Mouse (Mus musculus) hematopoietic stem cell, adult 5-6 weeks (primary cell): ENCODE data around the gene Camta1. TPM values are rescaled to one million over a fixed set of nuclear protein-coding genes. Genes with fewer than 3 reads are reported as not detected.
"Not testable (repeated sequence)": the region's sequence is repeated elsewhere in the genome, so short reads cannot be mapped to it uniquely, and the experiment has no call there.

ENCODE experiments used
- ATAC-seq, 2 experiments: fragments of 125-278 bp in 1 of 2; replicated peaks in 1 of 2; 2 replicates each; pipeline ENCODE4 v1.8.0; 2016 to 2017; ENCODE audit warnings: inconsistent platforms in 2 of 2, mild to moderate bottlenecking in 2 of 2, moderate number of reproducible peaks in 2 of 2, low read depth in 1 of 2, moderate TSS enrichment in 1 of 2; ENCODE audit not compliant: low FRiP score in 2 of 2, poor library complexity in 2 of 2, severe bottlenecking in 2 of 2, insufficient read depth in 1 of 2, low TSS enrichment in 1 of 2
- total RNA-seq: library from RNA; stranded (forward); fragments of 172-1452, 232-1000 nt; gene quantifications from 2 replicates; pipeline ENCODE4 v1.2.3, GENCODE M21; 2017

The Camta1 gene
- total RNA-seq, 1 experiment from 2014 or later: 11.6 TPM

DNA sequence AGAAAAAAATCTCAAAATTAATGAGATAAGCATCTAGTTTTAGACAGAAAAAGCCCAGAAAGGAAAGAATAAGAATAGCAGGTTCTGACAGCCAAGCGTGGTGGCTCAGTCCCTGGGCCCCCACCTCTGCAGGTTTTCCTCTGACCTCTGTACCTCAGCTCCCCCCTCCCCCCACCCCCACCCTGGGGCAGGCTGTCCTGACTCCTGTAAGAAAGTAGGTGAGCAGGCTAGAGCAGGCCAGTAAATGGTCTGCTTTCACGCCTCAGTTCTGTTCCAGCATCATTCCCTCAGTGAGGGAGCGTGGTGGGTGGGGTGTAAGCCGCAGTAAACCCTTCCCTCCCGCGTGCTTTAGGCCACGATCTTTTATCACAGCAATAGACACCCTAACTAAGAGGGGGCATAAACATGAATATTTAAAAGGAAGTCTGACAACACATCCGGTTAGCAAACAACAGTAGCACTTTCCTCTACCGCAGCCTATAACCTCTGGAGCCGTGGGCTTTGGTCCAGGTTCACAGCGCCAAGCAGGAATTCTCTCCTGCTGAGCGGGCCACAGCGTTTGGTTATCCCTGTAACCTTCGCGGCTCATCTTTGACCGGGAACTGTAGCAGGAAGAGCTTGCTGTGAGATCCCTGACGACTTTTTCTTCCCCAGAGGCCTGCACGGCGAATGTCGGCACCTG, 972.3 kb downstream of the Camta1 start:
- no peak for ATAC-seq

DNA sequence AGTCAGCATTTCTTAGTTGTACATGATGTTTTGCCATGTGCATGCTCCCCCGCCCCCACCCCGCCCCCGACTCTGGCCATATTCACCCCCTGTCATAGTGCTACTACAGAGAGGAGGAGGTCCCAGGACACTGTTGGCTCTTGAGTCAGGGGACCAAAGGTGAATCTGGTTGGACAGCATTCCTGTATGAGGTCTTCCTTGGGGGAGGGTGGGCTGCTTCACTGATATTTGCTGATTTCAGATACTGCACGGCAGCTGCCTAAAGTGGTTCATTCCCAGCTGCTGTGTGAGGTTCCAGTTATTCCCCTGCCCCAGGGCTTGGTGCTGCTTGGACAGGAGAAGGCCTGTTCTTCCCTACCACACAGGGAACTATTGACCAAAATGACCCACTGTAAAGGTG, 973.2 kb downstream of the Camta1 start:
- ATAC-seq: no peak

DNA sequence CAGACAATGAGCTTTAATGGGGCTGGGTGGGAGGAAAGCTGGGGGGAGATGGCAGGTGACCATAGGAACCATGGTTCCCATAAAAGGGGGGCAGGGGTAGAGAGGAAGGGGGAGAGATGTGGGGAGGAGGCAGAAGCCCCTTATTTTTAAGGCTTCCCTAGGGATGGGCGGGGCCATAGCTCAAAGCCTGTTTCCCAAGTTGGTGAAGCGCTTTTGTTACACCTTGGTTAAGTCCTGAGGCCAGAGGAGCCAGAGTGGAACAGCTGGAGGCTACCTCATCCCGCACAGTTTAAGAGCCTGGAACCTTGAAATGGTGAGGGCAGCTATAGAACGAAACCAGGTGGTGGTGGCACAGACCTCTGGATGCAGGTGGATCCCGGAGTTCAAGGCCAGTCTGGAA, 973.8 kb downstream of the Camta1 start:
- no peak for ATAC-seq

DNA sequence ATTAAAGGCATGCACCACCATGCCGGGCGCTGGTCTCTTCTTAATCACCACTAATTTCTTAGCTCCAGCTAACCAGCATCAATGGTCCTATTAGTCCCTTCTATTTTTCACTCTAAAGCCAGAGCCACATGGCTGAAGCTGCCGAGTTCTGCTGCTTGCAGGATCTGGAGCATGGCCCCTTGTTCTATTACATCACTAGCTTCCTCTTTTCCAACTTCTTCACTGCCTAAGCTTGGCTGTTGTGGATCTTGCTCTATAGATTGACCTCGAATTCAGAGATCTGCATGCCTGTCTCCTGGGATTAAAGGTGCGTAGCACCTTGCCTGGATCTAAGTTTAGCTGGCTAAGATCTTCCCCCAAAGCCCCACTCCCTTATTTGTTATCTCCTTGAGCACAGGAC, 979.0 kb downstream of the Camta1 start:
- ATAC-seq: no peak

DNA sequence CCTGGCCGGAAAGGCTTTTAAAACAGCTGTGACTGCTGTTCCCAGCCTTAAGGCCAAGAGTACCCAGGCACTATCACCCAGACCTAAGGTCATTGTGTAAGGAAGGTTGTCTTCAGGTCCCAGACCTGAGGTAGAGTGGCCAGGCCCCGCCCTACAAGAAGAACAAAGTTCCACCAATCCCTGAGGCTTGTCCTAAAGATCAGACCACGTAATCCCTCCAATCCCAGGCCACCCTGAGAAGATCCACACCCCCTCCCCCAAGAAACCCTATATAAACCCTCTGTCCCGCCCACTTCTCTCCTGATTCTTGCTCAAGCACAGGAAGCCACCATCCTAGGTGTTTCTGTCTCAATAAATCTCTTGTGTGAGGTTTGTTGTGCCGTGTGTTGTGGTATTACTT, 981.3 kb downstream of the Camta1 start:
- no peak for ATAC-seq

DNA sequence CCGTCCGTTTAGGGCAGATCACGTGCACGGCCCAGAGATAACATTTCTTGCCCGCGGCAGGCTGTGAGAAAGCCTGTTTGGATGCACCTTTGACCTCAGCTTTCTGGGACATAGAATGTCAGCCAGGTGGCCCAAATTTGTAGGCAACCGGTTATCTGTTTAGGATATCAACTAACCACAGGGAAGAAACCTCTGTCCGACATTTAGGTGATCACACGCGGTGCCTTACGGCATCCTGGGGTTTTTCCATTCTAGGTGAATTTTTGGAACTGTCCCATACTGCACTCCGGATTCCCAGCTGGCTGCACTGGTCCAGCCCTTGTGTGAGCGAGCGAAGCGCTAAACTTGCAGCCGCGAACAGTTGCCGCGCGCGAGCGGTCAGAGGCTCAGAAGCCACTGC, 982.0 kb downstream of the Camta1 start:
- ATAC-seq: no peak

DNA sequence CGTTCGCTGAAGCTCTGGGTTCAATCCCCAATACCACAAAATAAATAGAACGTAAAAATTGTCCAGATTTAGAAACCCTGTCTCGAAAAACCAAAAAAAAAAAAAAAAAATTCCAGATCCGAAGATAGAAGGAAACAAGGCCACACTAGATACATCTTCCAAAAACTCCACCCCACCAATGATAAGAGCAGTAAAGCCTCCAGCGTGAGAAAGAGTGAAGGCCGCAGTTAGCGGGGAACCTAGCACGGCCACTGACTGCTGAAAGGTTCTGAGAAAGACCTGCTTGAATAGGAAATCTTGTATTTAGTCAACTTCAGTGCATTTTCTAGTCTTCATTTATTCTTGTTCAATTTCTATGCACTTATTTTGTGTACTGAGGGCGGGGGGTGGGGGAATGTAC, 986.3 kb downstream of the Camta1 start:
- no peak for ATAC-seq

DNA sequence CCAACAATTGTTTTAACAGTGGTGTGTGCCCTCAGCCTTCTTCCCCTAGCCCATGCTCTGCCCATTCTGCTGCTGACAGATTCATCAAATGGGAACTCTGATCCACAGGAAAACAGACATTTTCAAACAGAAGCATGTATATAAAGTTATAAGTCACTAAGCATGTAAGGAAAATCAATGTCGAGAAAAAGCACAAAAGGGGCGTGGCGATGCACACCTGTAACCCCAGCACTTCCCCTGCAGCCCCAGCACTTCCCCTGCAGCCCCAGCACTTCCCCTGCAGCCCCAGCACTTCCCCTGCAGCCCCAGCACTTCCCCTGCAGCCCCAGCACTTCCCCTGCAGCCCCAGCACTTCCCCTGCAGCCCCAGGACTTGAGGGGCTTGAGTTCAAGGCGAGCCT, 987.3 kb downstream of the Camta1 start:
- ATAC-seq: not testable (repeated sequence)

DNA sequence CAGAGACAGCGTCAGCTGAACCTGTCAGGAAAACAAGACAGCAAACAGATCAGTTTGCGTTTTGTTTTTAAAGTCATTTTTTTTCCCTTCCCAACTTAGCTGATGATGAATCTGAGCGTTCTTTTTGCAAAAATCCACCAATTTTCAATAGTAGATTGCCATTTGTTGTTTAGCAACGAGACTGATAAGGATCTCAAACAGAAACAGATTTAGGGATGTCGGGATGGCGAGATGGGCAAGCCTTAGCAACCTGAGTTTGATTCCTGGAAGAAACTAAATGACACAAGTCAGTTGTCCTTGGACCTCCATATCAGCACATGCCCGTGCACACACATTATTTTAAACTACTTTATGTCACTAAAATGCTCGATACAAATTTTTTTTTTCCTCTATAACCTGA, 989.0 kb downstream of the Camta1 start:
- no peak for ATAC-seq

DNA sequence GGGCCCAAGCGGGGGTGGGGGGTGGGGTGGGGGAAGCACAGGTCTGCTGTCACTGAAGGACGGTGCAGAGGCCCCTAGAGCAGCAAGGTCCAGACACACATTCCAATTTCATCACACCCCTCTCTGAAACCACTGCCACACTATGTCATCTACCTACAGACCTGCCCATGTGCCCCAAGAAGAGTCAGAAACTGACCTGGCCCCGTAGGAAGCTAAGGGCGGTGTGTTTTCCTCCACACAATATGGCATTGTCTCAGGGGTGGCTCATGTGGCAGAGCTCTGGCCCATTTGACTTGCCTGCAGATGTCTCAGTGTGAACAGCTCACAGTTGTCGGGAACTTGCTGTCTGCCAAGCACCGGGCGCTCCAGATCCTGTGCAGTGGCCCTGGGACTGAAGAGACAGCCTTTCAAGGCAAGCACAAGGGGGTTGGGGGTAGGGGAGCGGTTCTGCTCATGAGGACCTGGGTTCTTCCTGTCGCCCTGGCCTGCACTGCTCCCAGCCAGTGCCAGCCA, 989.5 kb downstream of the Camta1 start:
- no peak for ATAC-seq

DNA sequence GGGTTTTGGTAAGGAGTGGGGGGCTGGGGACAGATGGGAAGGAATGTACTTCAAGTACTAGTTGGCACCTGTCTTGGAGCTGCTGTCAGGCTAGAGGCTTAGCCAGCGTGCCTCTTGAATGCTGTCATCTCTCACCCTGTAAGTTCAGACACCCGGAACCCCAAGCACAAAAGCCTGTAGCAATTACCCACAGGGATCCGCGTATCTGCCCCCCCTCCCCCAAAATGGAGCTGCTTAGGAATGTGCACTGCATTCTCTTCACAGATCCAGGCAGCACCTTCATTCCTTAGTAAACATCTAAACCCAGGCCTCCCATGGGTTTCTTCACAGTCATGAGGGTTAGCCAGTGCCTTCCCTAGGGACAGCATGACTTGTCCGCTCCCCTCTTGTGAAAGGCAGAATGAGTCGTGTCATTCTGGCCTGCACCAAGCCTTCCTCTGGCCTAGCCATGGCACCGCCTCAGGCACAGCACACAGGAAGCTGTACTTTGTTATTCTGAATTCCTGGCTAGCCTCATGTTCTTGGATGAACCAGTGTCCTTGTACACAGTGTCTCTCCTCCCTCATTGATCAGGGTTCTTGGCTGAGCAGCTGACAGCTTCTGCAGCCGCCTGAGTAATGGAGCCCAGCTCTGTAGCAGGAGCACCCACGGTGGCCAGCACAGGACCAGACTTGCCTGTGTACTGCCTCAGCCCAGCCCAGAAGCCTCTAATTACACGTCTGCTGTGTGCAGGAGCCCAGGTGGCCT, 990.1 kb downstream of the Camta1 start:
- ATAC-seq: no peak

DNA sequence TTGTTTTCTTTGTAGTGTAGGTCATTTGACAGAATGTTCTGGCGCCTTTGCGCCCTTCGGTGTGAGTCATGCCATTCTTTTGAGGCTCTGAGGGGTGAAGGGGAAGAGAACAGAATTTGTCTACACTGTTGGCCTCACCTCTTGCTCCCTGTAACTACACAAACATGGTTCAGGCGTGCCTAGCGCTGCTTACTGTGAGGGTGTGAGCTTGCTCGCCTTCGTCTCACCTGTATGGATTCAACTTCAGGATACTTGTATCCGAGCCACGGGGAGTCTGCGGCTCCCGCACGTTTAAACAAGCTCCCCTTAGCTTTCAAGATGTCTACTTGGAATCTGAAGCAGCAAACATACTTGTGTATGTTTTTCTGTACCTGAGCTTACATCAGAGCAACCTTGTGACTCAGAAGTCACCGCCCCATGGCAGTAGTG, 990.7 kb downstream of the Camta1 start:
- ATAC-seq: no peak

DNA sequence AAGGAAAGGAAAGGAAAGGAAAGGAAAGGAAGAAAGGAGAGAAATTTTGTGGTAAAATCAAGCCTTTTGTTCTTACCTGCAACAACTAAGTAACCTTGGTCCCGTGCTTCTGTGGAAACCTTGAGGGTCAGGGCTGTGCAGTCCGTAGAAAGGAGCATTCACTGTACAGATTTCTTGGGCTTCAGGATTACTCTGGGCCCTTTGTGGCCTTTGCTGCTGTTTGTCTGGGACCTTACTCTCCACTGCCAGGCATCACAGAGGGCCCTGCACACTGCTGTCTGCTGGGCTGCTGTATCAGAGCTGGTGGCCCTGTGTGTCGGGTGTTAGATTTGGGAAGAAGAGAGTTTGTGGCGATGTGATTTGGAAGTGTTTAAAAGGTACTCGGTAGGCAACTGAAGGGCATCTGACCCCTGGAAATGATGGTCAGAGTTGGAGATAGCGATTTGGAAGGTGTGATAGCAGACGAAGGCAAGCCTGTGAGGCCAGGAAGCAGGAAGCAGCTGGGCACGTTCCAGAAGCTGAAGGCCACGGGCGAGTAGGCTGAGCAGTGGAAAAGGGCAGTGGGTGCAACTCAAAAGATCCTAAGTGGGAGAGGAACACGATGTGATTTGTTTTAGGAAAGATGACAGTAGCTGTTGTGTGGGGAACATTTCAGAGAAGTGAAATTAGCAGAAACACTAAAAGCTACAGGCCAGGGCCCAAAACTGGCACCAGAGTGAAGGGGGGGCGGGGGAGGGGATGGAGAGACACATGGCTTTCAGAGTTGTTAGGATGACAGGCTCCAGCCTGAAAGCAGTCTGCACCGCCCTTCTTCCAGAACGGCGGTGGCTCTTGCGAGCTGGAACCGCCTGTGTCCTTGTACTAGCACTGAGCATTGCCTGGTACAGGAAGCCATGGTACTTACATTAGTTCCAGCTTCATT, 992.1 kb downstream of the Camta1 start:
- ATAC-seq: no peak

DNA sequence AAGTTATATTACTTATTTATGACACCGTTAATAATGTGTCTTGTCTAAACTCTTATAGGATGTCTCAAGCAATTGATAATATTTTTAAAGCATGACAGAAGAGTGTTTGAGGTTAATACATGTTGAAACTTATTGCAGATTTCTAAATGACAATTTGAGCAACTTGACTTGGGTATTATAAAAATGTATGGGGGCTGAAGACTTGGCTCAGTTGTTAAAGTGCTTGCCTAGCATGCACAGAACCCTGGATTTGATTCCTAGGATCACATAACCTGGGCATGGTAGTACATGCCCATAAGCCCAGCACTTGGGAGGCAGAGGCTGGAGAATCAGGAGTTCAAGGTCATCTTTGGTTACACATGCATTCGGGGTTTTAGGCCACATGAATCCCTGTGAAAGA, 992.8 kb downstream of the Camta1 start:
- no peak for ATAC-seq

DNA sequence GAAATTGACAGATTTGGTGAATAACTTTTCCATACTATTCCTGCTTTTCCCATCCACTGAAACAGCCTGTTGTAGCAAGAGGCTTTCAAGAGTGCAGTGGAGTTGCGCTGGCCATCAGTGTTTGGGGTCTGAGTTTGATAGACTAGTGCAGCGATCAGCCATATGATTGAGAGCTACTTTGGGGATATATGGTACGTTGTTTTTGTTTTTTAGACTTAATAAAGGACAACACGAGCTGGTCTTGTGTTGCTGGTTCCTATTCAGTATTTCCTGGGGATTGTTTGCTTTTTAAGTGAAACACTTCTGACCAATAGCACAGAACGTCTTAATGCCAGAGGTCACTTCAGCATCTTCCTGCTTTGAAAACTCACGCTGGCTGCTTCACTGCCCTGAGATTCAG, 993.5 kb downstream of the Camta1 start:
- ATAC-seq: no peak
